Mouse (Mus musculus) frontal cortex, postnatal 14 days (tissue): ENCODE results near the gene Ssbp1.

ENCODE experiments used
- DNase-seq, 2 experiments: peaks; one replicate each; pipeline ENCODE4 v3.0.0; 2022; ENCODE audit warnings: low spot score in 2 of 2

Gene Ssbp1

GRCm38 (mm10) chr6:40465710-40466109, 5.4 kb upstream of the Ssbp1 start:
- DNase-seq = no peak

DNA sequence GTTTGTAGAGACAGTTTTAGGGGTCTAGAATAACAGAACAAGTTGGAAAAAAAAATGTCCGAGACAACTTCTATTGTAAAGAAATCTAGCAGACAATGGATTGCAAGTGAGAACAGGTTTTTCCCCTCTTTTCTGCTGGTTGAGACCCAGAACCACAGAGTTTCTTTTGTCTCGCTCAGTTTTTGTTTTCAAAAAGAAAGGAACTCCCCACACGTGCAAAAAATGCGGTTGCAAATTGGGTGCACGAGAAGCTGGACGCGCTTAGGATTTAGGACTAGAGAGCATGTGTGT, 513 bp downstream of the Ssbp1 start:
- DNase-seq = no peak

- no peak for DNase-seq
These were observed 5.0 kb downstream of the Ssbp1 start for GRCm38 (mm10) chr6:40476132-40476531.

DNA sequence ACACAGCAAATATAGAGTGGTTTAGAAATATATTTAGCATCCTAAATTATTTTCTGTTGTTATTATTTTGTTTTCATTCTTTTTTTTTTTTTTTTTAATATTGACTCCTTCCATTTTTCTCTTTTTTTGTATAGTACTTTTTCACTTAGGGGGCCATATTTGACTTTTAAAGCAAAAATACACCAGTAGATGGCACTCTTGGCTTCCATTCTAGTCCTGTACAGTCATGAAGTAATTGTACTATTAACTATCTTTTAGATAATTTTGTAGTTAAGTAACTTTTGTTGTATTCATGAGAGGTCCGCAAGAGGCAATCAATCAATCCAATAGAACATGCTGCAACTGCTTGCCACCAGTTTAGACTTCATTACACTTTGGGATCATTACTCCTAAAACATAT, 8.6 kb downstream of the Ssbp1 start:
- no peak for DNase-seq

DNA sequence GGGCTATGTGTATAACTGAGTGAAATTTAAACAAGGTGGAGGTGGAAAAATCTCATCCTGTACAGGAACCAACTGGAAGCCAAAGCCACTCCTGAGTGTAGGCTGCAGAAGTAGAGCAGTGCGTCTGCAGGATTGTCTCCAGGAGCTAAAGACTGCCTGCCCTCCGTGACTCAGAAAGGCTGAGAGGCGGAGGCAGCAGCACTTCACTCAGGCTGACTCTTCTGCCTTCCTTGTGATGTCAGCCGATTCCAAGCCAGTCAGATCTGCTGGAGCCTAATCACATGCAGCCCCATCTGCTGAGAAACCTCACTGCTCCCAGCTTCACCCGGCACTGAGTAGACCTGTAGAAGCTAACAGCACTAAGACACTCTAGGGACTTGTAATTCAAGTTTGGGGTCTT, 11.2 kb downstream of the Ssbp1 start:
- no peak for DNase-seq

DNA sequence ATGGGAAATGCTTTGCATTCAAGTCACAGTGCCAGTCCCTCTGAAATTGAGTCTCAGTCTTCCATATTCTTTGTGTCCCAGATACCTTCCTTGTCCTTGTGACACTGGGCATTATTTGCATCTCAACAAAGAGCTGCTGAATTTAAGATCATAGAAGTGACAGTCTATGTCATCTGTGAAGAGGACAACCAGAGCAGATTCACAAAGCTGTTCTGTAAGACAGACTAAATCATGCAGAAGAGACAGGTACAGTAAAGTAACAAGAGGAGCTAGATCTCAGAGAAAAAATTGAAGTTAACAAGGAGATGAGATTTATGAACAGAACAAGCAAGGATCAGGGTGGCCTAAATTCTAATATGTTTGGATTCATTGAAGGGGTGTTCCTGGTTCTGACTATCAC, 19.8 kb downstream of the Ssbp1 start, which contains the start of gene Tas2r137:
Tas2r137 (plus strand) TSS at position 301 of the 400 bp plus-strand sequence.
- no peak for DNase-seq

- no peak for DNase-seq
These were observed 22.1 kb downstream of the Ssbp1 start, which contains the start of gene Tas2r108 for GRCm38 (mm10) chr6:40493229-40493628. Tas2r108 (plus strand) TSS chr6:40493529.

- DNase-seq = no peak
These were observed 48.3 kb downstream of the Ssbp1 start, which contains the start of gene Prss37 for GRCm38 (mm10) chr6:40519408-40519807. Prss37 (minus strand) TSS chr6:40519508.
